Mouse (Mus musculus): ENCODE measurements around the gene Trappc5. TPM values are rescaled to one million over a fixed set of nuclear protein-coding genes. Genes with fewer than 3 reads are reported as not detected.

Gene Trappc5
- polyA plus RNA-seq, 2 experiments: 11.5 to 13.1 TPM

DNA sequence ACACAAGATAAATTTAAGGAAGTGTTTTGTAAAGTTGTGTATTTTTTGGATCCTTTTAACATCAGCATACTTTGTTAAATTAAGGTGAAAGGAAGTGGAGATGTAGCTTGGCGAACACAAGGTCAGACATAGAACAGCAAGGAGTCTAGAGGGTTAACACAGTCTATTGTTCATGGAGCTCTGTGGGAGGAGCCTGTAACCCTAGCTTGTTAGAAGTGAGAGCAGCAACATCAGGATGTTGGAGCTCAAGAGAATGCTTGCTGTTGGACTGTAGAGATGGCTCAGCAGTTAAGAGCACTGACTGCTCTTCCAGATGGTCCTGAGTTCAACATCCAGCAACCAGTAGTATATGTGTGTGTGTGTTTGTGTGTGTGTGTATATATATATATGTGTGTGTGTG is 27.1 kb upstream of the Trappc5 start:
- TF ChIP-seq EP300 (IDR thresholded peaks at IDR 0.05; ENCODE audit: low read depth) (no peak), CTCF (IDR thresholded peaks at IDR 0.05; ENCODE audit: low read depth) (no peak)
- WGBS (ENCODE audit: insufficient replicate concordance): 16% methylated on average over 1 of the region's 1 CpGs
- no peaks in the 10 kb centered on the region for H3K9me3 ChIP-seq (ENCODE audit: control insufficient read depth, low read length)
- no peak overlapping the region for H3K4me3 ChIP-seq (ENCODE audit: insufficient read depth in 1 of 2, low read depth in 2 of 2, low read length in 2 of 2)
- DNase-seq (ENCODE audit: low read depth in 3 of 3, low spot score in 3 of 3) (no peak), ATAC-seq (ENCODE audit: insufficient read depth) (no peak)
- H3K27ac ChIP-seq: no peak overlapping the region
- no peaks in the 10 kb centered on the region for H3K36me3 ChIP-seq (replicated peaks; ENCODE audit: control insufficient read depth, insufficient read depth, low read depth)
- no peak overlapping the region for H3K4me2 ChIP-seq (ENCODE audit: low read depth)
- no peak overlapping the region for H3K9ac ChIP-seq (replicated peaks)
- H3K27me3 ChIP-seq (ENCODE audit: control insufficient read depth, insufficient read depth, low read length): no peaks in the 10 kb centered on the region
- H3K4me1 ChIP-seq (replicated peaks; ENCODE audit: control insufficient read depth in 2 of 2, insufficient read depth in 2 of 2, low read length in 1 of 2): peaks cover 0 to 6% of the 10 kb centered on the region in 2 experiments; a peak in 2 of 4 replicates

DNA sequence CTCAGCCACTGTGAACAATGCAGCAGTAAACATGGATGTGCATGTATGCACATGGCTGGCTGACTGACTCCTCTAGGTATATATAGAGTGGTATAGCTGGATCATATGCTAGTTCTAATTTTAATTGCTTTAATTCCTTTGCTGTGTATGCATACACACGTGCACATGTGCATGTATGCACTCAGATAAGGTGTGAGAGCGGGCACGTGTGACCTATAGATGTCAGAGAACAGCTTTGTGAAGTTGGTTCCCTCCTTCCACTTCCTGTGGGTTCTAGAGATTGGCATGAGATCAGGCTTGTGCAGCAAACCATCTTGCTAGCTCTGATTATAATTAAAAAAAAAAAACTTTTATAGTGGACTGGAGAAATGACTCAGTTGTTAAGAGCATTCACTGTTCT is 23.3 kb upstream of the Trappc5 start:
- Histone ChIP-seq H3K9me3 (ENCODE audit: control insufficient read depth, low read length) (no peaks in the 10 kb centered on the region), H3K9ac (replicated peaks) (no peak overlapping the region), H3K4me3 (ENCODE audit: insufficient read depth in 1 of 2, low read depth in 2 of 2, low read length in 2 of 2) (no peak overlapping the region), H3K36me3 (replicated peaks; ENCODE audit: control insufficient read depth, insufficient read depth, low read depth) (no peaks in the 10 kb centered on the region), H3K27ac (no peak overlapping the region), H3K27me3 (ENCODE audit: control insufficient read depth, insufficient read depth, low read length) (no peaks in the 10 kb centered on the region), H3K4me2 (ENCODE audit: low read depth) (no peak overlapping the region), H3K4me1 (replicated peaks; ENCODE audit: control insufficient read depth in 2 of 2, insufficient read depth in 2 of 2, low read length in 1 of 2) (peaks cover 0 to 5% of the 10 kb centered on the region in 2 experiments; a peak in 2 of 4 replicates)
- no peak for DNase-seq (ENCODE audit: low read depth in 3 of 3, low spot score in 3 of 3)
- no peak for TF ChIP-seq EP300 (IDR thresholded peaks at IDR 0.05; ENCODE audit: low read depth)
- TF ChIP-seq CTCF (IDR thresholded peaks at IDR 0.05; ENCODE audit: low read depth): no peak
- 25% methylated on average over 3 of the region's 3 CpGs for WGBS (ENCODE audit: insufficient replicate concordance)
- no peak for ATAC-seq (ENCODE audit: insufficient read depth)

DNA sequence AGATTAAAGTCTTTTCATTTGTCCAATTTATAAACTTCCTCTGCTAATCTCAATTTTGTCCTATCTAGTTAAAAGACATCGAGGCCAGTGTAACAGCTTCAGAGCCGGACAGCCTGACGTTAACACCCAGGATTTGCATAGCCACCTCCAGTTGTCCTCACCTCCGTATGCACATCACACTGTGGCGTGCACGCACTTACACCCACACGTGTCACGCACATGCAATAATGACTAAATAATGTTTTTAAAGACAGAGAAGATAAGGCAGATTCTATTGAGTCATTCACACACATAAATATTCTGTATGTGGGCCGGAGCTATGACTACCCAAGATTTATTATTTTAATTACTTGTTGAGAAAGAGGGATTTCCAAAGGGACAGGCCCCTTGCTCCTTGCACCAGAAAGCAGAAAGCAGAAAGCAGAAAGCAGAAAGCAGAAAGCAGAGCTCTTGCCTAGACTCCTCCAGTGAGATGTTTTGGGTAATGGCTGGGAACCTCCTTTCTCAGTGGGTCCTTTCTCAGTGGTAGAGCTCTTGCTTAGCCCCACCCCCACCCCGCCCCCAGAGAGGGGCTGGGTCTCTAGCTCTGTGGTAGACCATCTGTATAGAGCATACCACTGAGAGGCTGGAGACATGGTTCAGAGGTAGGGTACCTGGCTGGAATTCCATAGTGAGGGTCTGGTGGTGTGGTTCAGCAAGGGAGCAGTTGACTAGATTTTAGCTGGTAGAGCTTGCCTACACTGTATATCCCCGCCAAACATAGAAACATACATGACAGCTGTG is 21.2 kb upstream of the Trappc5 start:
- 63% methylated on average over 11 of the region's 11 CpGs for WGBS (ENCODE audit: insufficient replicate concordance)
- no peak for DNase-seq (ENCODE audit: low read depth in 3 of 3, low spot score in 3 of 3)

DNA sequence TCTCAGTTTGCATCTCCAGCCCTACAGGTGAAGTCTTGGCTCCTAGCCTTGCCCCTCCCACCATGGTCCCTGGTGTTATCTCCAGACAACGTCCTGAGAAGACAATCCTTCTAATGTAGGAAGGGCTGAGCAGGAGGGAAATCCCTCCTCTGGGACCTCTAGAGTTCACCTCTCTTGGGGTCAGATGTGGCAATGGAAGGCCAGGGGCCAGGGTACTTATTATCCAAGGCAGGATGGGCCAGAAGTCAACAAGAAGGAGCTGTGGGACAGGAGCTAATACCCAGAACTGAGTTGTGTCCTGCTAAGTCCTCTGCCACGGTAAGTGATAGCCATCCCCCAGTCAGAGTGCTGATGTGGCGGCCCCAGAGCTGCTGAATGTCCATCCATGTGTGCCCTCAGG is 20.6 kb upstream of the Trappc5 start, which contains the start of gene Retn:
Gene Retn (plus strand): TSS at position 245 of the 400 bp plus-strand sequence.
- peaks cover 0 to 2% of the 10 kb centered on the region in 2 experiments; a peak in 1 of 4 replicates for H3K4me1 ChIP-seq (replicated peaks; ENCODE audit: control insufficient read depth in 2 of 2, insufficient read depth in 2 of 2, low read length in 1 of 2)
- H3K4me3 ChIP-seq (ENCODE audit: insufficient read depth in 1 of 2, low read depth in 2 of 2, low read length in 2 of 2): no peak within 1 kb of the TSS
- no peak within 1 kb of the TSS for H3K4me2 ChIP-seq (ENCODE audit: low read depth)
- H3K9me3 ChIP-seq (ENCODE audit: control insufficient read depth, low read length): no peaks in the 10 kb centered on the region
- no peak for ATAC-seq (ENCODE audit: insufficient read depth)
- TF ChIP-seq EP300 (IDR thresholded peaks at IDR 0.05; ENCODE audit: low read depth) (no peak), CTCF (IDR thresholded peaks at IDR 0.05; ENCODE audit: low read depth) (no peak)
- H3K36me3 ChIP-seq (replicated peaks; ENCODE audit: control insufficient read depth, insufficient read depth, low read depth): no peaks in the 10 kb centered on the region
- no peak for DNase-seq (ENCODE audit: low read depth in 3 of 3, low spot score in 3 of 3)
- H3K27me3 ChIP-seq (ENCODE audit: control insufficient read depth, insufficient read depth, low read length): no peaks in the 10 kb centered on the region
- H3K9ac ChIP-seq (replicated peaks): no peak within 1 kb of the TSS
- no peak within 1 kb of the TSS for H3K27ac ChIP-seq
- 50% methylated on average over 3 of the region's 3 CpGs for WGBS (ENCODE audit: insufficient replicate concordance)

More for the DNA sequence above, 21.2 kb upstream of the Trappc5 start:
- Histone ChIP-seq H3K27ac (no peak overlapping the region), H3K9me3 (ENCODE audit: control insufficient read depth, low read length) (no peaks in the 10 kb centered on the region), H3K36me3 (replicated peaks; ENCODE audit: control insufficient read depth, insufficient read depth, low read depth) (no peaks in the 10 kb centered on the region), H3K27me3 (ENCODE audit: control insufficient read depth, insufficient read depth, low read length) (no peaks in the 10 kb centered on the region), H3K4me3 (ENCODE audit: insufficient read depth in 1 of 2, low read depth in 2 of 2, low read length in 2 of 2) (no peak overlapping the region), H3K4me1 (replicated peaks; ENCODE audit: control insufficient read depth in 2 of 2, insufficient read depth in 2 of 2, low read length in 1 of 2) (peaks cover 0 to 2% of the 10 kb centered on the region in 2 experiments; a peak in 1 of 4 replicates), H3K4me2 (ENCODE audit: low read depth) (no peak overlapping the region), H3K9ac (replicated peaks) (no peak overlapping the region)
- no peak for ATAC-seq (ENCODE audit: insufficient read depth)
- TF ChIP-seq CTCF (IDR thresholded peaks at IDR 0.05; ENCODE audit: low read depth): no peak
- TF ChIP-seq EP300 (IDR thresholded peaks at IDR 0.05; ENCODE audit: low read depth): no peak

DNA sequence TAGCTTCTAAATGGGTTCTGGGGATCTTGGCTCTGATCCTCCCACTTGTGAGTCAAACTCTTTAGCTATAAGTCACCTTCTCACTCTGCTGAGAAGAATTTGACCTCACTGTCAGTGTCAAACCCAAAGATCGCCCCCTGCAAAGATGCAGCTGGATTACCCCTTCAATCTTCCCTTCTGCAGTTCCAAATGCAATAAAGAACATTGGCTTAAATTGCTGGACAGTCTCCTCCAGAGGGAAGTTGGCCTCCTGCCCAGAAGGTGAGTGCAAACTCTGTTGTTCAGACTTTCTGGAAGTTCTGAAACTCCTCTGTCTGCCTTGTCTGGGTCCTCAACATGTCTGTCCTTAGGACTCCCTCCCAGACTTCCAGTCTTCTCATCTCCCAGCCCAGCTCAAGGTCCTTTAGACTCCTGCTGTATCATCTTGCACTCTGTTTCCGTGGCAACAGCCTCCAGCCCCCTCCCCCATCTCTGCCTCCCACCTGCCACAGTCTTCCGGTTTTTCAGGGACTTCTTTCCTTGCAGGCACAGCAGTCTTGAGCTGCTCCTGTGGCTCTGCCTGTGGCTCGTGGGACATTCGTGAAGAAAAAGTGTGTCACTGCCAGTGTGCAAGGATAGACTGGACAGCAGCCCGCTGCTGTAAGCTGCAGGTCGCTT is 19.2 kb upstream of the Trappc5 start:
- Histone ChIP-seq H3K36me3 (replicated peaks; ENCODE audit: control insufficient read depth, insufficient read depth, low read depth) (no peaks in the 10 kb centered on the region), H3K4me3 (ENCODE audit: insufficient read depth in 1 of 2, low read depth in 2 of 2, low read length in 2 of 2) (no peak overlapping the region), H3K4me1 (replicated peaks; ENCODE audit: control insufficient read depth in 2 of 2, insufficient read depth in 2 of 2, low read length in 1 of 2) (peaks cover 0 to 2% of the 10 kb centered on the region in 2 experiments; a peak in 1 of 4 replicates), H3K4me2 (ENCODE audit: low read depth) (no peak overlapping the region), H3K9ac (replicated peaks) (no peak overlapping the region), H3K27ac (no peak overlapping the region), H3K9me3 (ENCODE audit: control insufficient read depth, low read length) (no peaks in the 10 kb centered on the region), H3K27me3 (ENCODE audit: control insufficient read depth, insufficient read depth, low read length) (no peaks in the 10 kb centered on the region)
- TF ChIP-seq CTCF (IDR thresholded peaks at IDR 0.05; ENCODE audit: low read depth): no peak
- no peak for TF ChIP-seq EP300 (IDR thresholded peaks at IDR 0.05; ENCODE audit: low read depth)
- WGBS (ENCODE audit: insufficient replicate concordance): 19% methylated on average over 7 of the region's 7 CpGs
- DNase-seq (ENCODE audit: low read depth in 3 of 3, low spot score in 3 of 3) (no peak), ATAC-seq (ENCODE audit: insufficient read depth) (no peak)

Measured in liver, embryonic 14.5 days (tissue).